Mouse (Mus musculus) spleen, adult 2 months (tissue): ENCODE results near the gene Col4a4.

Source experiments
- CTCF ChIP-seq: fragments of 200-500 bp; IDR thresholded peaks from 2 replicates; pipeline ENCODE4 v1.5.1; 2011; ENCODE audit warnings: mild to moderate bottlenecking, inconsistent platforms; ENCODE audit not compliant: insufficient read depth, insufficient read length, insufficient replicate concordance; ENCODE audit errors: extremely low read depth
- POLR2A ChIP-seq: fragments of 200-500 bp; IDR thresholded peaks from 2 replicates; pipeline ENCODE4 v1.6.1; 2011; ENCODE audit warnings: low read depth, low read length, inconsistent platforms

GRCm38 (mm10) chr1:82454031-82454430 is 132.6 kb downstream of the Col4a4 start:
- no peak for TF ChIP-seq POLR2A
- no peak for TF ChIP-seq CTCF
